In the genomic region with DNA sequence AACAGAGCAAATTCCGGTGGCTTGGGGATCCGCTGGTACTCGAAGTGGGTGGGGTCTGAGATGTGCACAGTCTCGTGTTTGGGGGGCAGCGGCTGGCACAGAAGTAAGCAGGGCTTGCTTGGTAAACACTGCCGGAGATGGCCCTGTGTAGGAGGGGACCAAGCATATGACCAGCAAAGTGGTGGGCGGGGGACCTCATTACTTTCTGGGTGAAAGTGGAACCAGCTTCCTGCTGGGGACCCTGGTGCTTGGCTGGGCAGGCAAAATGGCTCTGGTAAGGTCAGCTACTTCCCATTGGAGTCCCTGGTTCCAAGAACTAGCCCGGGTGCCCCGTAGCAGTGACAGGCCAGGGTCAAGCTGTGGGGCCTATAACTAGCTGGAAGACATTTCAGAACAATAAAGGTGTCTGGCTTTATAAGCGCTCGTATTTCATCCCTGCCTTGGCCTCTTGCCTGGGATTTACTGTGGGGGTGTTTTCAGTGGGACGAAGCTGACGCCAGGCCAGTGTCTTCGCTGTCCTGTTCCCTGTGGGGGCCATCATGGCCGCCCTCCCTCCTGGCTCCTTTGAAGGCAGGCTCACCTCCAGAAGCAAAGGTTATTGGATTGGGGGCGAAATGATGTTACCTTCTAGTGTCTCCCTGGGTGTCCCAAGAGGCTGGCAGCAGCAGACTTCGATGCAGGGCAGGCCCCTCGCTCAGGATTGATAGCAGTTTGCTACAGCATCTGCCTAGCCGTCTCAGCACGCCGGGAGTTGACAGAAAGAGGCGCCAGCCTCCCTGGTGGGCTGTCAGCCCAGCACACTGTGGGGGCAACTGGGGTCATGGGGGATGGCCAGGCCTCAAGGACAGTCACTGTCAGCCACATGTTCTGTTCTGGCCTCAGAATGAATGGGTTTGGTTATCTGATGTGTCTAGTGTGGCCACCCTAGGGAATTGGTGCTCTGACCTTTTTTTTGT, we compare ENCODE assay signal across 9 mouse cellular contexts.
DNase-seq lines count a peak whose midpoint lies in the region; ATAC-seq lines count a peak whose summit lies in the region.
"Had no signal": no experiment of that assay in that cellular context is flagged by ENCODE, and none has a peak within 500 bp of the region (broad histone marks: within the 10 kb centered on the region; RNA-seq: fewer than 3 reads in every experiment).

No protein-coding gene starts in this region.

- H3K27ac ChIP-seq in forebrain, embryonic 15.5 days (replicated peaks) = peak overlapping the region; percentile 8; the same call in 1 of the 2 replicates
- peak overlapping the region; percentile 43 for H3K27ac ChIP-seq in liver, embryonic 16.5 days (ENCODE audit: low read length)

- ATAC-seq in forebrain, embryonic 15.5 days (replicated peaks) = no peak
- ATAC-seq in liver, embryonic 16.5 days (ENCODE audit: low read depth) = no peak

- no peak overlapping the region for H3K9ac ChIP-seq in forebrain, embryonic 15.5 days (replicated peaks)
- H3K9ac ChIP-seq in liver, embryonic 16.5 days (ENCODE audit: low read depth, low read length) = peak overlapping the region; percentile 29

- intact Hi-C loops in left cerebral cortex, postnatal 36 days (cut with DNase I) = no loop called here

- 45% methylated on average over 22 of the region's 22 CpGs for WGBS in forebrain, embryonic 15.5 days
- 56% methylated on average over 22 of the region's 22 CpGs for WGBS in liver, embryonic 16.5 days (ENCODE audit: insufficient replicate concordance)

- peak; percentile 24 for DNase-seq in adrenal gland, adult 2 months
- DNase-seq in adrenal gland, postnatal 4 days (ENCODE audit: low spot score in 2 of 2) = no peak
- DNase-seq in lung, postnatal 10 days = peak; percentile 42
- no peak for DNase-seq in lung, adult 18-20 months
- no peak for DNase-seq in thymus, postnatal 14 days
- DNase-seq in left cerebral cortex, postnatal 36 days (ENCODE audit: low spot score in 2 of 2) = no peak
- DNase-seq: cerebellum, adult 11 months had no signal

- H3K4me2 ChIP-seq in forebrain, embryonic 15.5 days (replicated peaks) = no peak overlapping the region
- H3K4me2 ChIP-seq in liver, embryonic 16.5 days (ENCODE audit: low read depth, low read length) = no peak overlapping the region

- H3K27me3 ChIP-seq in forebrain, embryonic 15.5 days = no peaks in the 10 kb centered on the region
- H3K27me3 ChIP-seq in liver, embryonic 16.5 days (ENCODE audit: control insufficient read depth, insufficient read depth, low read depth, low read length) = no peaks in the 10 kb centered on the region

- peaks cover 75% of the 10 kb centered on the region for H3K4me1 ChIP-seq in forebrain, embryonic 15.5 days
- H3K4me1 ChIP-seq in liver, embryonic 16.5 days (ENCODE audit: control insufficient read depth, low read depth, low read length) = peaks cover 69% of the 10 kb centered on the region

- no peaks in the 10 kb centered on the region for H3K9me3 ChIP-seq in forebrain, embryonic 15.5 days
- H3K9me3 ChIP-seq in liver, embryonic 16.5 days (replicated peaks; ENCODE audit: control insufficient read depth, low read length) = no peaks in the 10 kb centered on the region

- H3K4me3 ChIP-seq in forebrain, embryonic 15.5 days = no peak overlapping the region
- H3K4me3 ChIP-seq in liver, embryonic 16.5 days (ENCODE audit: low read depth, low read length) = no peak overlapping the region

- H3K36me3 ChIP-seq in forebrain, embryonic 15.5 days = no peaks in the 10 kb centered on the region
- no peaks in the 10 kb centered on the region for H3K36me3 ChIP-seq in liver, embryonic 16.5 days (ENCODE audit: control insufficient read depth, insufficient read depth)

Comparison
In these comparisons a context has a peak if more than half of its experiments do, and no peak if none do; other contexts are left out.
1. DNase-seq: peak in adrenal gland, adult 2 months (single experiment) and lung, postnatal 10 days (single experiment); none in adrenal gland, postnatal 4 days (0 of 2), lung, adult 18-20 months (0 of 2), thymus, postnatal 14 days (single experiment) and left cerebral cortex, postnatal 36 days (0 of 2).